ENCODE assay signal across 24 mouse cellular contexts in the genomic region with DNA sequence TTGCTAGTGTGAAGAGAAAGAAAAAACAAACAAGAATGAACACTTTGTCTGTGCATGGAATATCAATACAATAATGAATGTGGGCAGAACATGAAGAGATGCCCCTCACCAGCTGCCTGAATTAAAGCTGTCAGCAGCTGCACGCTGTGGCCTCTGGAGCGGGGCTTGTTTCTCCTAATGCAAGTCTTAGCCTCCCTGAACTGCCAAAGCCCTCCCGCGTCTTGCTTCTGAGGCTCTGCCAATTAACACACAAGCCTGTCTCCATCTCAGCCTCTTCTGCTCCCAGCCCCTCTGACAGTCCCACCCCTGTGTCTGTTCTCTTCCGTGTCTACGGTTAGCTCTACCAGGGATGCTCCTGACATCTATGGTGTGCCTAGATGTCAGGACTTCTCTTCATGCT.
A peak's percentile ranks its signal among the peaks of the same experiment; 100 is the strongest.
DNase-seq lines count a peak whose midpoint lies in the region; ATAC-seq and TF ChIP-seq lines count a peak whose summit lies in the region.
"Had no signal": no experiment of that assay in that cellular context is flagged by ENCODE, and none has a peak within 500 bp of the region (broad histone marks: within the 10 kb centered on the region; RNA-seq: fewer than 3 reads in every experiment).

No protein-coding gene starts in this region.

- no peak overlapping the region for H3K27ac ChIP-seq in cerebellum, adult 2 months (ENCODE audit: insufficient read depth, low read length)
- 0 out of 2 replicates have a peak overlapping the region, but pooled peaks have one; percentile 25 for H3K27ac ChIP-seq in hindbrain, embryonic 15.5 days (replicated peaks)
- no peak overlapping the region for H3K27ac ChIP-seq in hindbrain, embryonic 10.5 days
- peak overlapping the region; percentile 47; the same call in 1 of the 2 replicates for H3K27ac ChIP-seq in forebrain, embryonic 16.5 days (ENCODE audit: low read length)
- H3K27ac ChIP-seq: embryonic facial prominence, embryonic 13.5 days; heart, embryonic 13.5 days; hindbrain, embryonic 14.5 days; left cerebral cortex, adult 2 months; limb, embryonic 15.5 days; liver, embryonic 14.5 days; lung, embryonic 15.5 days; neural tube, embryonic 12.5 days had no signal

- H3K27me3 ChIP-seq in cerebellum, adult 2 months (ENCODE audit: control insufficient read depth, insufficient read depth, low read length) = no peaks in the 10 kb centered on the region
- no peaks in the 10 kb centered on the region for H3K27me3 ChIP-seq in hindbrain, embryonic 15.5 days
- H3K27me3 ChIP-seq in hindbrain, embryonic 10.5 days (ENCODE audit: insufficient read depth, poor library complexity, severe bottlenecking) = 0 out of 2 replicates have a peak, but pooled peaks cover 5% of the 10 kb centered on the region
- no peaks in the 10 kb centered on the region for H3K27me3 ChIP-seq in forebrain, embryonic 16.5 days (replicated peaks; ENCODE audit: control insufficient read depth, insufficient read depth, low read length)
- H3K27me3 ChIP-seq: limb, embryonic 15.5 days; lung, embryonic 15.5 days; neural tube, embryonic 12.5 days had no signal

- no peaks in the 10 kb centered on the region for H3K36me3 ChIP-seq in hindbrain, embryonic 15.5 days
- H3K36me3 ChIP-seq in hindbrain, embryonic 10.5 days = no peaks in the 10 kb centered on the region
- H3K36me3 ChIP-seq in forebrain, embryonic 16.5 days (ENCODE audit: control insufficient read depth, insufficient read depth) = no peaks in the 10 kb centered on the region
- H3K36me3 ChIP-seq: embryonic facial prominence, embryonic 13.5 days; heart, embryonic 13.5 days; limb, embryonic 15.5 days; lung, embryonic 15.5 days; neural tube, embryonic 12.5 days had no signal

- no peaks in the 10 kb centered on the region for H3K4me1 ChIP-seq in cerebellum, adult 2 months (ENCODE audit: control insufficient read depth, insufficient read depth, low read length)
- H3K4me1 ChIP-seq in hindbrain, embryonic 15.5 days (replicated peaks) = peaks cover 12% of the 10 kb centered on the region
- peaks cover 5% of the 10 kb centered on the region for H3K4me1 ChIP-seq in hindbrain, embryonic 10.5 days (replicated peaks)
- H3K4me1 ChIP-seq in forebrain, embryonic 16.5 days (replicated peaks; ENCODE audit: control insufficient read depth, insufficient read depth, low read length) = peaks cover 8% of the 10 kb centered on the region; the same call in 1 of the 2 replicates
- H3K4me1 ChIP-seq: embryonic facial prominence, embryonic 13.5 days; heart, embryonic 13.5 days; limb, embryonic 15.5 days; lung, embryonic 15.5 days; neural tube, embryonic 12.5 days had no signal

- ATAC-seq in hindbrain, embryonic 15.5 days (ENCODE audit: low FRiP score, low read depth) = no peak
- peak; percentile 76 for ATAC-seq in forebrain, embryonic 16.5 days
- ATAC-seq: intestine, embryonic 16.5 days had no signal

- peak; percentile 59 to 71 for DNase-seq in cerebellum, postnatal 10 days
- no peak for DNase-seq in cerebellum, adult 2 months
- DNase-seq in hindbrain, embryonic 10.5 days (ENCODE audit: low spot score) = no peak
- DNase-seq in lung, postnatal 10 days = peak; percentile 10
- DNase-seq in lung, adult 18-20 months = no peak
- DNase-seq in heart, adult 11 months = no peak
- DNase-seq: adrenal gland, postnatal 10 days; cerebellum, adult 9-11 months; heart, postnatal 14 days; kidney, postnatal 36 days; lung, postnatal 4 days; thymus, adult 18-20 months; thymus, postnatal 36 days had no signal

- no peak for TF ChIP-seq POLR2A in cerebellum, adult 2 months (IDR thresholded peaks at IDR 0.05; ENCODE audit: borderline replicate concordance, insufficient read depth, low read length)

- WGBS in cerebellum, adult 2 months = 42% methylated on average over 6 of the region's 6 CpGs
- WGBS in hindbrain, embryonic 15.5 days = 33% methylated on average over 6 of the region's 6 CpGs
- 72% methylated on average over 6 of the region's 6 CpGs for WGBS in hindbrain, embryonic 10.5 days
- WGBS in forebrain, embryonic 16.5 days = 36% methylated on average over 6 of the region's 6 CpGs

- TF ChIP-seq CTCF in cerebellum, adult 2 months (IDR thresholded peaks at IDR 0.05; ENCODE audit: borderline replicate concordance, insufficient read depth, low read depth, low read length) = no peak

- no peak overlapping the region for H3K4me2 ChIP-seq in hindbrain, embryonic 15.5 days
- H3K4me2 ChIP-seq in forebrain, embryonic 16.5 days (ENCODE audit: low read length) = no peak overlapping the region
- H3K4me2 ChIP-seq: embryonic facial prominence, embryonic 13.5 days; heart, embryonic 13.5 days; hindbrain, embryonic 14.5 days; limb, embryonic 15.5 days; lung, embryonic 15.5 days; neural tube, embryonic 12.5 days had no signal

- no peaks in the 10 kb centered on the region for H3K9me3 ChIP-seq in hindbrain, embryonic 15.5 days
- no peaks in the 10 kb centered on the region for H3K9me3 ChIP-seq in hindbrain, embryonic 10.5 days
- no peaks in the 10 kb centered on the region for H3K9me3 ChIP-seq in forebrain, embryonic 16.5 days (ENCODE audit: control insufficient read depth, low read length)
- H3K9me3 ChIP-seq: embryonic facial prominence, embryonic 13.5 days; heart, embryonic 13.5 days; limb, embryonic 15.5 days; lung, embryonic 15.5 days; neural tube, embryonic 12.5 days had no signal

- H3K4me3 ChIP-seq in cerebellum, adult 2 months (replicated peaks; ENCODE audit: insufficient read depth, low read depth, low read length) = no peak overlapping the region
- no peak overlapping the region for H3K4me3 ChIP-seq in hindbrain, embryonic 15.5 days
- H3K4me3 ChIP-seq in hindbrain, embryonic 10.5 days = no peak overlapping the region
- H3K4me3 ChIP-seq in forebrain, embryonic 16.5 days (replicated peaks; ENCODE audit: low read length) = no peak overlapping the region
- H3K4me3 ChIP-seq: embryonic facial prominence, embryonic 13.5 days; heart, embryonic 13.5 days; left cerebral cortex, adult 2 months; limb, embryonic 15.5 days; lung, embryonic 15.5 days; neural tube, embryonic 12.5 days had no signal

- no peak overlapping the region for H3K9ac ChIP-seq in hindbrain, embryonic 15.5 days
- H3K9ac ChIP-seq in forebrain, embryonic 16.5 days (replicated peaks; ENCODE audit: low read depth, low read length) = no peak overlapping the region
- H3K9ac ChIP-seq: embryonic facial prominence, embryonic 13.5 days; heart, embryonic 13.5 days; hindbrain, embryonic 14.5 days; limb, embryonic 15.5 days; liver, embryonic 14.5 days; lung, embryonic 15.5 days; neural tube, embryonic 12.5 days had no signal

Comparison
In these comparisons a context has a peak if more than half of its experiments do, and no peak if none do; other contexts are left out.
1. DNase-seq: peak in cerebellum, postnatal 10 days (2 of 2) and lung, postnatal 10 days (single experiment); none in cerebellum, adult 2 months (0 of 2), hindbrain, embryonic 10.5 days (single experiment), lung, adult 18-20 months (0 of 2) and heart, adult 11 months (single experiment).
2. H3K27ac ChIP-seq: peak in hindbrain, embryonic 15.5 days (single experiment) and forebrain, embryonic 16.5 days (single experiment); none in cerebellum, adult 2 months (single experiment) and hindbrain, embryonic 10.5 days (single experiment).